Mouse (Mus musculus) limb, embryonic 14.5 days (tissue): Measurements from ENCODE around the gene Nptn. TPM values are rescaled to one million over a fixed set of nuclear protein-coding genes. Genes with fewer than 3 reads are reported as not detected.

ENCODE experiments used
- ATAC-seq: fragments of 200-750 bp; cut with Nextera tagmentation; 2 replicates; pipeline ENCODE4 v1.8.0; 2017; ENCODE audit warnings: low read depth, moderate number of reproducible peaks, moderate TSS enrichment; ENCODE audit not compliant: low FRiP score
- DNase-seq: peaks from one replicate; pipeline ENCODE4 v3.0.0-alpha.2; 2015; ENCODE audit warnings: low spot score
- H3K27ac ChIP-seq: fragments of 300-500 bp; sonication (generic); replicated peaks from 2 replicates; pipeline ENCODE4 v1.5.1; 2014; ENCODE audit warnings: low read depth, mild to moderate bottlenecking, low read length, moderate library complexity, mixed read lengths
- H3K27me3 ChIP-seq: fragments of 300-500 bp; sonication (generic); 2 replicates; pipeline ENCODE4 v1.6.1; 2014; ENCODE audit warnings: low read length, mixed read lengths; ENCODE audit not compliant: control insufficient read depth, insufficient read depth
- H3K36me3 ChIP-seq: fragments of 300-500 bp; sonication (generic); 2 replicates; pipeline ENCODE4 v1.6.1; 2014; ENCODE audit warnings: mild to moderate bottlenecking, low read length, moderate library complexity, mixed read lengths; ENCODE audit not compliant: control insufficient read depth, insufficient read depth
- H3K4me1 ChIP-seq: fragments of 300-500 bp; sonication (generic); 2 replicates; pipeline ENCODE4 v1.6.1; 2014; ENCODE audit warnings: antibody characterized with exemption, low read length, mixed read lengths; ENCODE audit not compliant: control insufficient read depth, insufficient read depth
- H3K4me2 ChIP-seq: fragments of 300-500 bp; sonication (generic); replicated peaks from 2 replicates; pipeline ENCODE4 v1.6.1; 2014; ENCODE audit warnings: low read depth, mild to moderate bottlenecking, low read length, moderate library complexity; ENCODE audit not compliant: severe bottlenecking
- H3K4me3 ChIP-seq: fragments of 300-500 bp; sonication (generic); replicated peaks from 2 replicates; pipeline ENCODE4 v1.5.1; 2014; ENCODE audit warnings: low read length
- H3K9ac ChIP-seq: fragments of 300-500 bp; sonication (generic); 2 replicates; pipeline ENCODE4 v1.6.1; 2014; ENCODE audit warnings: mild to moderate bottlenecking, low read depth, low read length, moderate library complexity; ENCODE audit not compliant: severe bottlenecking
- H3K9me3 ChIP-seq: fragments of 300-500 bp; sonication (generic); 2 replicates; pipeline ENCODE4 v1.6.1; 2016; ENCODE audit warnings: low read length; ENCODE audit not compliant: control insufficient read depth
- POLR2A ChIP-seq: fragments of 200-500 bp; IDR thresholded peaks from 2 replicates; pipeline ENCODE4 v1.8.0; 2012; ENCODE audit warnings: inconsistent platforms, mild to moderate bottlenecking, moderate library complexity, borderline replicate concordance; ENCODE audit not compliant: insufficient read depth, insufficient read length; ENCODE audit errors: extremely low read depth
- WGBS: fragments of 180-500 bp; shearing (Covaris S2); extraction: QIAGEN DNeasy Blood & Tissue Kit; methylation state at CpG from one replicate; pipeline ENCODE4 v1.1.7; 2014; 5-methylcytosine and 5-hydroxymethylcytosine counted together
- polyA plus RNA-seq, 2 experiments: library from polyadenylated mRNA; depleted of rRNA in 1 of 2; stranded (reverse) in 1 of 2; unstranded in 1 of 2; fragments of >200 nt; fragmentation: Nextera tagmentation in 1 of 2; extraction: Ambion mirVana in 1 of 2; gene quantifications; 2 replicates each; pipeline versions ENCODE4 v1.2.1 to v1.2.3; 2012 to 2014

Gene Nptn
- polyA plus RNA-seq, 2 experiments: 135 to 335 TPM

GRCm38 (mm10) chr9:58539886-58540285 is 42.2 kb upstream of the Nptn start:
- TF ChIP-seq POLR2A: no peak
- peaks cover 48% of the 10 kb centered on the region for H3K36me3 ChIP-seq
- H3K4me1 ChIP-seq: peaks cover 11% of the 10 kb centered on the region
- H3K4me2 ChIP-seq: no peak overlapping the region
- peak; percentile 86 for DNase-seq
- H3K9ac ChIP-seq: no peak overlapping the region
- 49% methylated on average over 5 of the region's 5 CpGs for WGBS
- peak; percentile 55; the same call in 1 of the 2 replicates for ATAC-seq
- no peaks in the 10 kb centered on the region for H3K9me3 ChIP-seq
- no peaks in the 10 kb centered on the region for H3K27me3 ChIP-seq
- H3K27ac ChIP-seq: no peak overlapping the region
- no peak overlapping the region for H3K4me3 ChIP-seq

- Histone ChIP-seq H3K9ac (peak overlapping the region; percentile 16; the same call in 1 of the 2 replicates), H3K27me3 (no peaks in the 10 kb centered on the region), H3K4me3 (no peak overlapping the region), H3K36me3 (peaks cover 31% of the 10 kb centered on the region), H3K27ac (0 out of 2 replicates have a peak overlapping the region, but pooled peaks have one; percentile 27), H3K4me2 (no peak overlapping the region), H3K9me3 (no peaks in the 10 kb centered on the region), H3K4me1 (peaks cover 11% of the 10 kb centered on the region)
- TF ChIP-seq POLR2A: no peak
- WGBS: 34% methylated on average over 6 of the region's 6 CpGs
- ATAC-seq (no peak), DNase-seq (peak; percentile 76)
These were observed 40.1 kb upstream of the Nptn start for GRCm38 (mm10) chr9:58541895-58542338.

GRCm38 (mm10) chr9:58544879-58545324 is 37.1 kb upstream of the Nptn start:
- no peaks in the 10 kb centered on the region for H3K27me3 ChIP-seq
- H3K27ac ChIP-seq: no peak overlapping the region
- TF ChIP-seq POLR2A: no peak
- H3K9me3 ChIP-seq: no peaks in the 10 kb centered on the region
- H3K4me2 ChIP-seq: no peak overlapping the region
- ATAC-seq (no peak), DNase-seq (no peak)
- 73% methylated on average over 4 of the region's 4 CpGs for WGBS
- H3K36me3 ChIP-seq: peaks cover 7% of the 10 kb centered on the region
- H3K4me3 ChIP-seq: no peak overlapping the region
- peaks cover 20% of the 10 kb centered on the region for H3K4me1 ChIP-seq
- H3K9ac ChIP-seq: no peak overlapping the region

GRCm38 (mm10) chr9:58545428-58545827 is 36.6 kb upstream of the Nptn start:
- Histone ChIP-seq H3K4me3 (no peak overlapping the region), H3K27ac (no peak overlapping the region), H3K9me3 (no peaks in the 10 kb centered on the region), H3K36me3 (peaks cover 2% of the 10 kb centered on the region; the same call in 1 of the 2 replicates), H3K9ac (no peak overlapping the region), H3K27me3 (no peaks in the 10 kb centered on the region), H3K4me2 (no peak overlapping the region), H3K4me1 (peaks cover 20% of the 10 kb centered on the region)
- DNase-seq (no peak), ATAC-seq (no peak)
- TF ChIP-seq POLR2A: no peak
- 58% methylated on average over 6 of the region's 6 CpGs for WGBS

- H3K4me1 ChIP-seq: peaks cover 13% of the 10 kb centered on the region
- H3K4me2 ChIP-seq: no peak overlapping the region
- DNase-seq: peak; percentile 59
- no peak for TF ChIP-seq POLR2A
- H3K9me3 ChIP-seq: no peaks in the 10 kb centered on the region
- H3K4me3 ChIP-seq: no peak overlapping the region
- H3K9ac ChIP-seq: no peak overlapping the region
- ATAC-seq: peak; percentile 20; the same call in 1 of the 2 replicates
- 0 out of 2 replicates have a peak overlapping the region, but pooled peaks have one; percentile 13 for H3K27ac ChIP-seq
- no peaks in the 10 kb centered on the region for H3K36me3 ChIP-seq
- WGBS: 77% methylated on average over 11 of the region's 11 CpGs
- H3K27me3 ChIP-seq: no peaks in the 10 kb centered on the region
These were observed 35.2 kb upstream of the Nptn start for GRCm38 (mm10) chr9:58546630-58547360.
